14 mouse cellular contexts compared by ENCODE assay signal in genomic region chr11:6522782-6523525, GRCm38 (mm10). TPM values are rescaled to one million over a fixed set of nuclear protein-coding genes. Genes with fewer than 3 reads are reported as not detected.
DNase-seq lines count a peak whose midpoint lies in the region; ATAC-seq and TF ChIP-seq lines count a peak whose summit lies in the region.
"Had no signal": no experiment of that assay in that cellular context is flagged by ENCODE, and none has a peak within 500 bp of the region (broad histone marks: within the 10 kb centered on the region; RNA-seq: fewer than 3 reads in every experiment).

No protein-coding gene starts in this region.

- no peak for ATAC-seq in hindbrain, embryonic 14.5 days (ENCODE audit: low FRiP score)
- no peak for ATAC-seq in neural tube, embryonic 15.5 days (ENCODE audit: low FRiP score)

- peaks cover 56% of the 10 kb centered on the region for H3K79me2 ChIP-seq in macrophage (ENCODE audit: inconsistent target)

- no peak overlapping the region for H3K4me2 ChIP-seq in hindbrain, embryonic 14.5 days (replicated peaks)
- H3K4me2 ChIP-seq in neural tube, embryonic 15.5 days = no peak overlapping the region
- H3K4me2 ChIP-seq: limb, embryonic 15.5 days; stomach, embryonic 15.5 days had no signal

- H3K4me3 ChIP-seq in spleen, adult 2 months (ENCODE audit: extremely low read depth, insufficient read depth, insufficient read length) = no peak overlapping the region
- H3K4me3 ChIP-seq in macrophage (ENCODE audit: inconsistent target) = no peak overlapping the region
- no peak overlapping the region for H3K4me3 ChIP-seq in hindbrain, embryonic 14.5 days (replicated peaks; ENCODE audit: low read length)
- H3K4me3 ChIP-seq in neural tube, embryonic 15.5 days (replicated peaks) = no peak overlapping the region
- H3K4me3 ChIP-seq: limb, embryonic 15.5 days; myocyte; stomach, embryonic 15.5 days had no signal

- no peak for TF ChIP-seq CTCF in spleen, adult 2 months (IDR thresholded peaks at IDR 0.05; ENCODE audit: extremely low read depth, insufficient read depth, insufficient read length, insufficient replicate concordance)

- H3K27me3 ChIP-seq in spleen, adult 2 months (ENCODE audit: control insufficient read depth, insufficient read depth, low read length) = no peaks in the 10 kb centered on the region
- H3K27me3 ChIP-seq in hindbrain, embryonic 14.5 days (ENCODE audit: control insufficient read depth, insufficient read depth, low read length) = no peaks in the 10 kb centered on the region
- H3K27me3 ChIP-seq in neural tube, embryonic 15.5 days (replicated peaks) = no peaks in the 10 kb centered on the region
- H3K27me3 ChIP-seq: limb, embryonic 15.5 days; stomach, embryonic 15.5 days had no signal

- peak; percentile 57 to 61 for DNase-seq in spleen, adult 2 months (ENCODE audit: low read depth in 1 of 2, low spot score in 2 of 2)
- DNase-seq in spleen, adult 12 weeks (ENCODE audit: low spot score) = no peak
- peak; percentile 71 for DNase-seq in T-cell, adult 2 months (ENCODE audit: low spot score)
- DNase-seq in thymus, postnatal 14 days = peak; percentile 29
- DNase-seq in hindbrain, embryonic 14.5 days (ENCODE audit: low spot score) = no peak
- no peak for DNase-seq in cerebellum, postnatal 36 days
- DNase-seq: cerebellum, adult 2 months; heart, postnatal 4 days; kidney, adult 18-20 months had no signal

- WGBS in spleen, adult 2 months = 32% methylated on average over 9 of the region's 9 CpGs
- 51% methylated on average over 9 of the region's 9 CpGs for WGBS in macrophage (ENCODE audit: missing documents)
- 69% methylated on average over 9 of the region's 9 CpGs for whole genome bisulfite sequencing in hindbrain, embryonic 14.5 days
- WGBS in neural tube, embryonic 15.5 days = 75% methylated on average over 9 of the region's 9 CpGs

- H3K36me3 ChIP-seq in spleen, adult 2 months (ENCODE audit: control insufficient read depth, insufficient read depth, low read length) = peaks cover 21% of the 10 kb centered on the region
- H3K36me3 ChIP-seq in macrophage (ENCODE audit: inconsistent target) = peaks cover 19% of the 10 kb centered on the region
- peaks cover 26% of the 10 kb centered on the region for H3K36me3 ChIP-seq in hindbrain, embryonic 14.5 days (replicated peaks; ENCODE audit: control insufficient read depth, insufficient read depth)
- peaks cover 27% of the 10 kb centered on the region for H3K36me3 ChIP-seq in neural tube, embryonic 15.5 days

- no peak overlapping the region for H3K9ac ChIP-seq in hindbrain, embryonic 14.5 days
- no peak overlapping the region for H3K9ac ChIP-seq in neural tube, embryonic 15.5 days (replicated peaks)
- H3K9ac ChIP-seq: limb, embryonic 15.5 days; stomach, embryonic 15.5 days had no signal

- peaks cover 23% of the 10 kb centered on the region; the same call in 1 of the 2 replicates for H3K4me1 ChIP-seq in spleen, adult 2 months (ENCODE audit: control insufficient read depth, insufficient read depth, insufficient read length)
- H3K4me1 ChIP-seq in hindbrain, embryonic 14.5 days (replicated peaks; ENCODE audit: control insufficient read depth, insufficient read depth, low read length) = peaks cover 9% of the 10 kb centered on the region
- peaks cover 16% of the 10 kb centered on the region for H3K4me1 ChIP-seq in neural tube, embryonic 15.5 days
- H3K4me1 ChIP-seq: stomach, embryonic 15.5 days had no signal

- no peak for TF ChIP-seq POLR2A in spleen, adult 2 months (IDR thresholded peaks at IDR 0.05; ENCODE audit: low read depth, low read length)

- no peaks in the 10 kb centered on the region for H3K9me3 ChIP-seq in hindbrain, embryonic 14.5 days (ENCODE audit: control insufficient read depth, low read length)
- no peaks in the 10 kb centered on the region for H3K9me3 ChIP-seq in neural tube, embryonic 15.5 days (replicated peaks)
- H3K9me3 ChIP-seq: limb, embryonic 15.5 days; stomach, embryonic 15.5 days had no signal

- H3K27ac ChIP-seq in spleen, adult 2 months (ENCODE audit: insufficient read depth, low read length) = peak overlapping the region; percentile 54; the same call in 1 of the 2 replicates
- H3K27ac ChIP-seq in macrophage = peak overlapping the region; percentile 38
- no peak overlapping the region for H3K27ac ChIP-seq in hindbrain, embryonic 14.5 days
- H3K27ac ChIP-seq in neural tube, embryonic 15.5 days (replicated peaks) = no peak overlapping the region
- H3K27ac ChIP-seq: limb, embryonic 15.5 days; stomach, embryonic 15.5 days had no signal

RNA-seq across cellular contexts. Expression of gene Myo1g, which starts 2.2 kb away (rescaled TPM):
- polyA plus RNA-seq in spleen, adult 2 months (2012; rRNA removed) = 187 and 218 TPM in 2 replicates
- 1,000 to 10,000 TPM in 3 of 26 experiments, 100 to 1,000 TPM in 23; 308 to 2,013 (median 470) TPM for total RNA-seq in macrophage (2018; cell fraction: chromatin; rRNA removed)
- 100 to 1,000 TPM in 12 of 26 experiments, 10 to 100 TPM in 14; 57.8 to 153 (median 97.1) TPM for total RNA-seq in macrophage (2018; cell fraction: cytosol; rRNA removed)
- total RNA-seq in macrophage (2018; cell fraction: nucleus; rRNA removed) = 1,000 to 10,000 TPM in 2 of 26 experiments, 100 to 1,000 TPM in 24; 212 to 1,497 (median 266) TPM
- polyA plus RNA-seq in macrophage (2018) = 54.3 to 64.8 TPM (median 54.5 TPM) in 3 replicates
- 0.31 and 0.74 TPM in 2 replicates for polyA plus RNA-seq in hindbrain, embryonic 14.5 days (2014; fragmentation: Nextera tagmentation; extraction: Ambion mirVana)
- 0.37 and 6.2 TPM in 2 replicates for polyA plus RNA-seq in neural tube, embryonic 15.5 days (2015; fragmentation: Nextera tagmentation; extraction: Ambion mirVana)

RNA-seq across cellular contexts. Expression of gene Ccm2, which starts 23.7 kb away (rescaled TPM):
- polyA plus RNA-seq in spleen, adult 2 months (2012; rRNA removed) = 233 and 234 TPM in 2 replicates
- total RNA-seq in macrophage (2018; cell fraction: chromatin; rRNA removed) = 100 to 1,000 TPM in 3 of 26 experiments, 10 to 100 TPM in 23; 30.2 to 131 (median 60.0) TPM
- total RNA-seq in macrophage (2018; cell fraction: cytosol; rRNA removed) = 10 to 100 TPM; 31.5 to 73.5 (median 61.7) TPM
- 100 to 1,000 TPM in 1 of 26 experiments, 10 to 100 TPM in 25; 28.0 to 103 (median 45.3) TPM for total RNA-seq in macrophage (2018; cell fraction: nucleus; rRNA removed)
- polyA plus RNA-seq in macrophage (2018) = 52.8 to 75.3 TPM (median 58.4 TPM) in 3 replicates
- polyA plus RNA-seq in hindbrain, embryonic 14.5 days (2014; fragmentation: Nextera tagmentation; extraction: Ambion mirVana) = 89.0 and 89.4 TPM in 2 replicates
- 96.2 and 107 TPM in 2 replicates for polyA plus RNA-seq in neural tube, embryonic 15.5 days (2015; fragmentation: Nextera tagmentation; extraction: Ambion mirVana)

RNA-seq across cellular contexts. Expression of gene Purb, which starts 47.2 kb away (rescaled TPM):
- polyA plus RNA-seq in spleen, adult 2 months (2012; rRNA removed) = 6.3 and 8.7 TPM in 2 replicates
- total RNA-seq in macrophage (2018; cell fraction: chromatin; rRNA removed) = 10 to 100 TPM; 24.8 to 61.9 (median 42.8) TPM
- 10 to 100 TPM; 26.5 to 68.4 (median 42.4) TPM for total RNA-seq in macrophage (2018; cell fraction: cytosol; rRNA removed)
- total RNA-seq in macrophage (2018; cell fraction: nucleus; rRNA removed) = 10 to 100 TPM; 41.5 to 75.6 (median 54.1) TPM
- 23.4 to 30.1 TPM (median 28.8 TPM) in 3 replicates for polyA plus RNA-seq in macrophage (2018)
- 9.8 and 9.9 TPM in 2 replicates for polyA plus RNA-seq in hindbrain, embryonic 14.5 days (2014; fragmentation: Nextera tagmentation; extraction: Ambion mirVana)
- 11.4 and 14.7 TPM in 2 replicates for polyA plus RNA-seq in neural tube, embryonic 15.5 days (2015; fragmentation: Nextera tagmentation; extraction: Ambion mirVana)

Comparison
In these comparisons a context has a peak if more than half of its experiments do, and no peak if none do; other contexts are left out.
1. DNase-seq: peak in spleen, adult 2 months (2 of 2), T-cell, adult 2 months (single experiment) and thymus, postnatal 14 days (single experiment); none in spleen, adult 12 weeks (single experiment), hindbrain, embryonic 14.5 days (single experiment) and cerebellum, postnatal 36 days (0 of 2).
2. H3K27ac ChIP-seq: peak in spleen, adult 2 months (single experiment) and macrophage (single experiment); none in hindbrain, embryonic 14.5 days (single experiment) and neural tube, embryonic 15.5 days (single experiment).